Mouse (Mus musculus) central nervous system, embryonic 14 days (tissue): Measurements from ENCODE around the gene Gm47429. TPM values are rescaled to one million over a fixed set of nuclear protein-coding genes. Genes with fewer than 3 reads are reported as not detected.

Experiments
- polyA plus RNA-seq: library from polyadenylated mRNA; depleted of rRNA; stranded (reverse); fragments of >200 nt; gene quantifications from 2 replicates; pipeline ENCODE4 v1.2.3, GENCODE M21; 2012; rRNA removed

Gm47429 gene
- polyA plus RNA-seq = not detected in 2 replicates

DNA sequence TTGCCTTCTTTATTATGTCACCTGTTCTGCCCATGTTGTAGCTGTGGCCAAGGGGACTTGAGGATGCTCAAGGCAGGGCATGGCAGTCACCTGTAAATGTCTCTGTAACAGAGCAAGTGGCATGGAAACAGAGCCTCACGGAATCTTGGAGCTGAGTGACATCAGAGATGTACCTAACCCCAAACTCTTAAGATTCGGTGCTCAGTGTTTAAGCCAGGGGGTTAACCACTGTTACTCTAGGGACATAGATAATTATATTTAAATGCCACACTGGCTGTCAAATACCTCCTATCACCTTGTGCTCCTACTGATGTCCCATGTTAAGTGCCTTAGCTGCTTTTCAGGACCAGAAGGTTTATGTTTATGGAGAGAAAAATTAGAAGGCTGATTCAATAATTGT, at the start of gene Gm47429:
Gene Gm47429 (minus strand): TSS at position 101 of the 400 bp plus-strand sequence.

DNA sequence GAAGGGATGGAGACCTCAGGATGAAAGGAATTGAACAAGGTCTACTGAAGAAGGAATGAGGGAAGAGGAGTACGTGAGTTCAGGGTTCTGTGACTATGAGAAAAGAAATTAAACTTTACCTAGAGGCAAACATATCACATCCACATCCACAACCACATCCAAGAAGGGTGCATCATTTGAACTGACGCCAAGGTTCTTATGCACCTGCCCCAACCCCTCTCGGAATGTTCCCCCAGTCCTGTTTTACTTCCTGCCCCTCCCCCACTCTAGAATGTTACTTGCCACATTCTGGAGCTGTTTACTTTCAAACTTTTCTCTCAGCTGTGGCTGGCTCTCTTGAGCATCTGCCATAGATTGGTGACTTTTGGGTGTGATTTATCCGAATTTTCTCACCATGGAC, 23.3 kb upstream of the Gm47429 start, which contains the start of gene Nutm2:
Gene Nutm2 (plus strand): TSS at position 301 of the 400 bp plus-strand sequence.

DNA sequence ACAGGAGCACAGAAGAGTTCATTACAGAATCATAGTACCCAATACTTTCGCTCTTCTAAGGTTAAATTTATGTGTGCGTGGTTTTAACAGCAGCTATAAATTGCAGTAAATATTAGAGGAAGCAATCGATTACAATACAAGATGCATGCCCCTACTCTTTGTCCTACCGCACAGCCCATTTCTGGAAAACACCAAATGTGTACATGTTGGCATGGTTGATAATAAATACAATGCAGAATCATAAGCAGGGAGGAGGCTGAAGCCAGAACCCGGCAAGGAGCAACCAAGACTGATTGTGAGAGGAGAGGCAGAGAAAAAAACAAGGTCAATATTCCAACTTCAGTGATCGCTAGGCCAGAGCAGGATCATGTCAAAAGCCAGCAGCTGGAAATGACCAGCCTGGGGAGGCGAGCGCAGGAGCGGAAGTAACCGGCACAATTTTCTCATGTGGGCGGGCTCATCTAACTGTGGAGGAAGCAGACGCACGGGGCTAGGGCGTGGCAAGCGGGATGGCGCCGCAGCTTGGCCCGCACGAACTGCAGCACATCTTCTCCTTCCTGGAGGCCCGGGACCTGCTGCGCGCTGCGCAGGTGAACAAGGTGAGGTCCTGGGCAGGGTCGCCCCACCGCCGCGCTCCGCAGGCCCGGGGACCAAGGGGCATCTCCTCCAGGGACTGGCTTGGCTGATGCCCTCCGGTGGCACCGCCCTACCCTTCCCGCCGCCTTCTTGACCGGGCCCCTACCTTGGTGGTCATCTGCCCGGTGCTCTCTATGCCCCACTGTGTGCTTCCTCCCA, 26.1 kb downstream of the Gm47429 start, which contains the start of gene Fbxw17:
Gene Fbxw17 (plus strand): TSS at position 476 of the 795 bp plus-strand sequence.

Other genes with a start within 250 kb of the Gm47429 start
- not detected in 2 replicates for gene Gm906, start 193.6 kb downstream of the Gm47429 start, polyA plus RNA-seq
- gene Fbxw17, start 26.0 kb downstream of the Gm47429 start, polyA plus RNA-seq = 34.3 and 42.7 TPM in 2 replicates
- gene Nutm2, start 23.4 kb upstream of the Gm47429 start, polyA plus RNA-seq = not detected in 2 replicates
- not detected in 2 replicates for gene Gm904, start 199.3 kb upstream of the Gm47429 start, polyA plus RNA-seq